Mouse (Mus musculus): ENCODE measurements at regions not wholly inside any gene's neighbourhood (a gene's known extent, or its start where the extent isn't known, plus 50 kb on each side); places are given as distances from the start of the nearest gene placed in this dataset.

- Histone ChIP-seq H3K27ac (ENCODE audit: low read length) (no peak overlapping the region), H3K36me3 (ENCODE audit: control insufficient read depth, insufficient read depth) (no peaks in the 10 kb centered on the region), H3K9me3 (replicated peaks; ENCODE audit: control insufficient read depth, low read length) (no peaks in the 10 kb centered on the region), H3K4me3 (ENCODE audit: low read depth, low read length) (no peak overlapping the region), H3K27me3 (ENCODE audit: control insufficient read depth, insufficient read depth, low read depth, low read length) (no peaks in the 10 kb centered on the region), H3K9ac (ENCODE audit: low read depth, low read length) (no peak overlapping the region), H3K4me2 (ENCODE audit: low read depth, low read length) (no peak overlapping the region), H3K4me1 (ENCODE audit: control insufficient read depth, low read depth, low read length) (no peaks in the 10 kb centered on the region)
- ATAC-seq (ENCODE audit: low read depth) = no peak
- WGBS (ENCODE audit: insufficient replicate concordance) = 12% methylated on average over 2 of the region's 2 CpGs
Measured at GRCm38 (mm10) chr2:78530535-78530934, 337.4 kb upstream of the Ube2e3 start.

DNA sequence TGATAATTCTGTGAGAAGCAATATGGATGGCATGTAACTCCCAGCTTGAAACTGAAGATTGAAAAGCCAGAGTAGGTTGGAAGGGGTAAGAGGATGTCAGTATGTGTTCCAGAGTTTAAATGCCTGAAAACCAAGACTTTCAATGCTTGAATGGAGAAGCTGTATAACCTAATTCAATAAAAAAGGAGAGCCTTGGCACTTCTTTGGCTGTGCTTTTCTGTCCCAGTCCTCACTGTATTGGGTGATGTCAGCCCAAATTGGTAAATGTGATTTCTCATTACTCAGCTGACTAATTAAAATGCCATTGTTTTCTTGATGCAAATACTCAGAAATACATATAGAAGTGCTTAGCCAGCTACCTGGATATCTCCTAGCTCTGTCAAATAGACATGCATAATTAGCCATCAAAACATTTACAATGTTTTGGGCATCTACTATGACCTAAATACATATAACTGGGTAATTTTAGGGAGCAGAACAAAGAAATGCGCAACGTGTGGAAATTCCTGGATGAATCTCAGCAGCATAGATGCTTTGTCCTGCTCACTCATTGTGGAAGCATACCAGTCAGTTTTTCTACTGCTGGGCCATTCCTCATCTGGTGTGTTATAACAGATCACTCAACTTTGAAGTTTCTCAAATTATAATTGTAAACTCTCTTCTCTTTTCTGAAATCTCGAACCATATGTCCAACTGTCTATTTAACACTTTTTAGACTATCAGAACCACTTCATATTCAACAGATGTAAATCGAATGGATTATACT, 347.5 kb upstream of the Ube2e3 start:
- no peak overlapping the region for H3K4me3 ChIP-seq (ENCODE audit: low read depth, low read length)
- WGBS (ENCODE audit: insufficient replicate concordance) = 67% methylated on average over 4 of the region's 4 CpGs
- H3K4me2 ChIP-seq (ENCODE audit: low read depth, low read length) = no peak overlapping the region
- no peaks in the 10 kb centered on the region for H3K9me3 ChIP-seq (replicated peaks; ENCODE audit: control insufficient read depth, low read length)
- H3K27ac ChIP-seq (ENCODE audit: low read length) = no peak overlapping the region
- H3K4me1 ChIP-seq (ENCODE audit: control insufficient read depth, low read depth, low read length) = no peaks in the 10 kb centered on the region
- no peaks in the 10 kb centered on the region for H3K36me3 ChIP-seq (ENCODE audit: control insufficient read depth, insufficient read depth)
- ATAC-seq (ENCODE audit: low read depth) = no peak
- H3K27me3 ChIP-seq (ENCODE audit: control insufficient read depth, insufficient read depth, low read depth, low read length) = no peaks in the 10 kb centered on the region
- H3K9ac ChIP-seq (ENCODE audit: low read depth, low read length) = no peak overlapping the region

DNA sequence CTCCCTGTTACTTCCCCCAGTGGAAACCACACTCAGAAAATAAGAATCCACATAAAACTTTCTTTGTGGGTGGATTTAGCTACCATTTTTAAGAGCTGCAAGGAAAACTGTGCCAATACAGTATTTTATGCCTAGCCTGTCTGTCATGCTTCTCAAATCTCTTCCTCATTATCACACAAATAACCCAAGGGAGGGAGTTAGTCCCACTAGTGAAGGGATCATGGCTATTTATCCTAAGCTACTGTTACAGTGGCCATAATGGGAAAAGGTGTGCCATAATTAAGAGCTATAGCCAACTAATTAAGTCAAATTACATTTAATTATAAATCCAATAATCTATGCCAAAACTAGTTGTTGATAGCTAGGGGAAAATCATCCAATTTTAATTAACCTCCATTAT, 374.8 kb upstream of the Ube2e3 start:
- Histone ChIP-seq H3K9ac (ENCODE audit: low read depth, low read length) (no peak overlapping the region), H3K4me3 (ENCODE audit: low read depth, low read length) (no peak overlapping the region)
- ATAC-seq (ENCODE audit: low read depth) = no peak

DNA sequence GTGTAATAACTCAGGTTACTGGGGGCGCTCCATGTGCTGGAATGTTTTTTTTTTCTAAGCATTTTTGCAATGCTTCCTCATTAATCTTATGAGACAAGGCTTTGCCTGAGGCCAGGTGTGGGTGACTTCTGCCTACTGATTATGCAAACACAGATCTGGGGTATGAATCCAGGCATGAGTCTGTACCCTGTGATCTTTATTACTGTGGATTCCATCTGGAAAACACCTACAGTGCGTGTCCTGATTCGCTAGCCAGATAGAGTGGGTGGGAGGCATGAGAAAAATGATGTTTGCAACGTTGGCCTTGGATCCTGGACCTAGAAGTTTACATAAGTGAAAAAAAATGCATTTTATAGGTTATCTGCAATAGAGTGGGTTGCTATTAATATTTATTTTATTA, 387.9 kb upstream of the Ube2e3 start:
- Histone ChIP-seq H3K4me2 (ENCODE audit: low read depth, low read length) (no peak overlapping the region), H3K4me3 (ENCODE audit: low read depth, low read length) (no peak overlapping the region), H3K36me3 (ENCODE audit: control insufficient read depth, insufficient read depth) (no peaks in the 10 kb centered on the region), H3K27me3 (ENCODE audit: control insufficient read depth, insufficient read depth, low read depth, low read length) (no peaks in the 10 kb centered on the region), H3K9ac (ENCODE audit: low read depth, low read length) (no peak overlapping the region), H3K4me1 (ENCODE audit: control insufficient read depth, low read depth, low read length) (no peaks in the 10 kb centered on the region), H3K27ac (ENCODE audit: low read length) (no peak overlapping the region), H3K9me3 (replicated peaks; ENCODE audit: control insufficient read depth, low read length) (no peaks in the 10 kb centered on the region)
- ATAC-seq (ENCODE audit: low read depth) = no peak
- 62% methylated on average over 4 of the region's 4 CpGs for WGBS (ENCODE audit: insufficient replicate concordance)

More for the DNA sequence above, 374.8 kb upstream of the Ube2e3 start:
- Histone ChIP-seq H3K27me3 (ENCODE audit: control insufficient read depth, insufficient read depth, low read depth, low read length) (no peaks in the 10 kb centered on the region), H3K27ac (ENCODE audit: low read length) (no peak overlapping the region), H3K4me2 (ENCODE audit: low read depth, low read length) (no peak overlapping the region), H3K4me1 (ENCODE audit: control insufficient read depth, low read depth, low read length) (no peaks in the 10 kb centered on the region), H3K9me3 (replicated peaks; ENCODE audit: control insufficient read depth, low read length) (no peaks in the 10 kb centered on the region), H3K36me3 (ENCODE audit: control insufficient read depth, insufficient read depth) (no peaks in the 10 kb centered on the region)

DNA sequence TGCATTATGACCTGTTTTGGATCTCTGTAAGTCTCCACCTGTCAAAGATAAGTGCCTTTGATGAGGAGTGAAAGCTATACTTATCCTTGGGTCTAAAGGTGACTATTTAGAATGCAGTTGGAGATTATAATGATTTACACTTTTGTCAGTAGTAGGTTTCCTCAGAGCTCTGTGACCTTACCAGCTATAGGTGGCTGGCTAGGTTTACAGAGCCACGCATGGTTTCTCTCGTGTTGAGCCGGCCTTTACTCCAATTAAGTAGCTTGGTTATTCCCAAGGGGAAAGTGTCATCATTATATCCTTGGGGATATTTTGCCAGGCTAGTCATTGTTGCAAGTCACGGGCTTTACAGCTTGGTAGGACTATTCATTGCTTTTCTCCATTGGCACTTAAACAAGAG, 408.5 kb upstream of the Ube2e3 start:
- no peaks in the 10 kb centered on the region for H3K36me3 ChIP-seq (ENCODE audit: control insufficient read depth, insufficient read depth)
- H3K27me3 ChIP-seq (ENCODE audit: control insufficient read depth, insufficient read depth, low read depth, low read length) = no peaks in the 10 kb centered on the region
- H3K27ac ChIP-seq (ENCODE audit: low read length) = no peak overlapping the region
- H3K9me3 ChIP-seq (replicated peaks; ENCODE audit: control insufficient read depth, low read length) = no peaks in the 10 kb centered on the region
- H3K4me2 ChIP-seq (ENCODE audit: low read depth, low read length) = no peak overlapping the region
- no peaks in the 10 kb centered on the region for H3K4me1 ChIP-seq (ENCODE audit: control insufficient read depth, low read depth, low read length)
- H3K9ac ChIP-seq (ENCODE audit: low read depth, low read length) = no peak overlapping the region
- H3K4me3 ChIP-seq (ENCODE audit: low read depth, low read length) = no peak overlapping the region
- ATAC-seq (ENCODE audit: low read depth) = no peak
- WGBS (ENCODE audit: insufficient replicate concordance) = 76% methylated on average over 4 of the region's 4 CpGs

GRCm38 (mm10) chr2:78453411-78453810, 414.5 kb upstream of the Ube2e3 start:
- Histone ChIP-seq H3K9me3 (replicated peaks; ENCODE audit: control insufficient read depth, low read length) (no peaks in the 10 kb centered on the region), H3K27ac (ENCODE audit: low read length) (no peak overlapping the region), H3K4me1 (ENCODE audit: control insufficient read depth, low read depth, low read length) (no peaks in the 10 kb centered on the region), H3K4me2 (ENCODE audit: low read depth, low read length) (no peak overlapping the region), H3K9ac (ENCODE audit: low read depth, low read length) (no peak overlapping the region), H3K4me3 (ENCODE audit: low read depth, low read length) (no peak overlapping the region), H3K27me3 (ENCODE audit: control insufficient read depth, insufficient read depth, low read depth, low read length) (no peaks in the 10 kb centered on the region), H3K36me3 (ENCODE audit: control insufficient read depth, insufficient read depth) (no peaks in the 10 kb centered on the region)
- ATAC-seq (ENCODE audit: low read depth) = no peak
- WGBS (ENCODE audit: insufficient replicate concordance) = 48% methylated on average over 3 of the region's 3 CpGs

- H3K4me3 ChIP-seq (ENCODE audit: low read depth, low read length) = no peak overlapping the region
- H3K36me3 ChIP-seq (ENCODE audit: control insufficient read depth, insufficient read depth) = no peaks in the 10 kb centered on the region
- ATAC-seq (ENCODE audit: low read depth) = no peak
- H3K4me1 ChIP-seq (ENCODE audit: control insufficient read depth, low read depth, low read length) = no peaks in the 10 kb centered on the region
- H3K27ac ChIP-seq (ENCODE audit: low read length) = no peak overlapping the region
- no peaks in the 10 kb centered on the region for H3K9me3 ChIP-seq (replicated peaks; ENCODE audit: control insufficient read depth, low read length)
- H3K9ac ChIP-seq (ENCODE audit: low read depth, low read length) = no peak overlapping the region
- H3K27me3 ChIP-seq (ENCODE audit: control insufficient read depth, insufficient read depth, low read depth, low read length) = no peaks in the 10 kb centered on the region
- H3K4me2 ChIP-seq (ENCODE audit: low read depth, low read length) = no peak overlapping the region
Measured at GRCm38 (mm10) chr2:78436816-78437215, 431.1 kb upstream of the Ube2e3 start.

DNA sequence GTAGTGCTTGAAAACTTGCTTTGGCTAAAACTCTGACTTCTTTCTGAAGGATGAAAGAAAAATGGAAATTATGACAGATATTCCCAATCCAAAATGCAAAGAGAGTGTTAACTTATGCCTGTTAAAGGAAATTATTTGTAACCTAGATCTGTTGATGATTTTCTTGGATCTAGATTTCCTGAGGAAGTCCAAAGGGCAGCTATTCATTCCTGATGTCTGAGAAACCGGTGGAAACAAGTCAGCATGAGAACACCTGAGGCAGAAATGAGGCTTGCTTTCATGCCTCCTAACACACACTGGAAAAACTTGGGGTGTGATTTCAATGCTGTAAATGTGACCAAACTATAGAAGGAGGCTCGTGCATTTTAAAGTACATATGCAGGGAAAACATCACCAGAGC, 432.9 kb upstream of the Ube2e3 start:
- H3K36me3 ChIP-seq (ENCODE audit: control insufficient read depth, insufficient read depth) = no peaks in the 10 kb centered on the region
- H3K27me3 ChIP-seq (ENCODE audit: control insufficient read depth, insufficient read depth, low read depth, low read length) = no peaks in the 10 kb centered on the region
- H3K27ac ChIP-seq (ENCODE audit: low read length) = no peak overlapping the region
- H3K9me3 ChIP-seq (replicated peaks; ENCODE audit: control insufficient read depth, low read length) = no peaks in the 10 kb centered on the region
- H3K4me3 ChIP-seq (ENCODE audit: low read depth, low read length) = no peak overlapping the region
- ATAC-seq (ENCODE audit: low read depth) = no peak
- 42% methylated on average over 2 of the region's 2 CpGs for WGBS (ENCODE audit: insufficient replicate concordance)
- no peaks in the 10 kb centered on the region for H3K4me1 ChIP-seq (ENCODE audit: control insufficient read depth, low read depth, low read length)
- H3K9ac ChIP-seq (ENCODE audit: low read depth, low read length) = no peak overlapping the region
- no peak overlapping the region for H3K4me2 ChIP-seq (ENCODE audit: low read depth, low read length)

- Histone ChIP-seq H3K36me3 (ENCODE audit: control insufficient read depth, insufficient read depth) (no peaks in the 10 kb centered on the region), H3K9ac (ENCODE audit: low read depth, low read length) (no peak overlapping the region), H3K4me2 (ENCODE audit: low read depth, low read length) (no peak overlapping the region), H3K9me3 (replicated peaks; ENCODE audit: control insufficient read depth, low read length) (no peaks in the 10 kb centered on the region), H3K27ac (ENCODE audit: low read length) (no peak overlapping the region), H3K4me1 (ENCODE audit: control insufficient read depth, low read depth, low read length) (no peaks in the 10 kb centered on the region), H3K27me3 (ENCODE audit: control insufficient read depth, insufficient read depth, low read depth, low read length) (no peaks in the 10 kb centered on the region), H3K4me3 (ENCODE audit: low read depth, low read length) (no peak overlapping the region)
- ATAC-seq (ENCODE audit: low read depth) = no peak
Measured at GRCm38 (mm10) chr2:78427659-78428336, 440.1 kb upstream of the Ube2e3 start.
